Mouse (Mus musculus): ENCODE measurements around the gene Olfr1222. TPM values are rescaled to one million over a fixed set of nuclear protein-coding genes. Genes with fewer than 3 reads are reported as not detected.

Gene Olfr1222
- polyA plus RNA-seq (2012; rRNA removed): not detected in 2 replicates

DNA sequence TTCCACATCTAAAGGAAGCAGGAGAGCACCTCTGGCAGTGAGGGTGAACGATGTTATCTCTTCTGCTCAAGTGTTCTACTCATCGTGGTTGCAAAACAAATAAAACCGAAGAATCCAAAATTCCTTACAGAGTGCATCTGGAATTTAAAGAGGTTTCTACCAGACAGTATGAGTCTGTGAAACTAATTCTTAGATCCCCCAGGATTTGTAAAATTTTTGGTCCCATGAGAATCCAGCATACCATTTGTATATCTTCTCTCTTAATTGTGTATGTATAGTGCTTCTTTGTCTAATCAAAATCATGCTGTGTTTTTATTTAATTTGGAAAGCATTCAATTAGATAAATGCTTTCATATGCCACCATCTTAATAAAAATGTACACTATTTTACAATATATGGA lies at the start of gene Olfr1222:
Gene Olfr1222, minus strand, starts transcription at position 101 of the 400 bp plus-strand sequence.

DNA sequence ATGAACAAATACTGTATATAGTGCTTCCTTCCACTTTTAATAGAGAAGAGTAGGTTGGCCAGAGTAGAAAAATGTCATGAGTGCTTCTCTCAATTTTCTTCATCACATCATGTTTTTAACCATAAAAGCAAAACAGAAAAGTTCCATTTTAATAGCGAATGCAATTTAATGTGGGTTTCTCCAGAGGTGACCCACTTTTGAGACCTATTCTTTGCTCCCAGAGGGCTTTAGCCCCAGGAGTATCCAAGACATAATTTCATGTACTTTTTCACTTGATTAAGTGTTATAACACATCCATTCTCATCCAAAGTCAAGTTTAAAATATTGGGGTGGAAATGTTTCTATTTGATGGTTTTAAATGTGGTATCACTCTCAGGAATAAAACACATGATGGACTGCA lies 41.7 kb upstream of the Olfr1222 start, which contains the start of gene Olfr1225:
Gene Olfr1225, minus strand, starts transcription at position 101 of the 400 bp plus-strand sequence.

DNA sequence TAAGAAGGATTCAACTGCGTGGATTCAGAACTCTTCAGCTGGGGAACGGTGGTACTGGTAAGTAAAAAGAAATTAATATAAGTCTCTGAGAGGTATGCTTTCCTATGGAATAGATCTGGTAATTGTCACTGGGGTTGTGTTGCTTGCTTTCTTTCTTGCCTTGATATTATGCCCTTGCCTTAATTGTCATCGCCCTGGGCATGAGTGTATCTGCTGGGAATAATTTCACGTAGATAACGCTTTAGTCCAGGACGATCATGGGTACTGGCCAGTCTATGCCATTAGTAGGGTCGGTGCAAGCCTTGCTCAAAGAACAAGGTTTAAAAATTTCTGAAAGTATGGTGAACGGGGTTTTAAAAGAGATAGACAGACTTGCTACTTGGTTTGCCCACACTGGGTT lies 31.1 kb upstream of the Olfr1222 start, which contains the start of gene Olfr1224-ps1:
Gene Olfr1224-ps1, minus strand, starts transcription at position 101 of the 400 bp plus-strand sequence.

DNA sequence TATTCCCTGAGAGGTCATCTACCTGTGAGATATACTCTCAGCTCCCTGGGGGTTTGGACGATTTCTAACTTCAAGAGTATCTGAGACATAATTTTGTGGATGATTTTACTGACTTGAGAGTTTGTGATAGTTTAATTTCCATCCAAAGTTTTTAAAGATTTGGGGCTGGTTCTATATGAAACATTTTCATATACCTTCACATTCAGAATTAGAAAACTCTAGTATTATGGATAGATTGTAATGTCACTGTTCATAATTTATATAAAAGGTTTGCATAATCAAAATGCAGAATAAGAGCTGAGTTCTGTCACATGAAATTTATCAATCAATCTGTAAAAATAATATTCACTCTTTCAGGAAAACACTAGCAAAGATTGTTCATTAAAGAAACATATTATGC lies 18.6 kb upstream of the Olfr1222 start, which contains the start of gene Olfr1223:
Gene Olfr1223, minus strand, starts transcription at position 101 of the 400 bp plus-strand sequence.

DNA sequence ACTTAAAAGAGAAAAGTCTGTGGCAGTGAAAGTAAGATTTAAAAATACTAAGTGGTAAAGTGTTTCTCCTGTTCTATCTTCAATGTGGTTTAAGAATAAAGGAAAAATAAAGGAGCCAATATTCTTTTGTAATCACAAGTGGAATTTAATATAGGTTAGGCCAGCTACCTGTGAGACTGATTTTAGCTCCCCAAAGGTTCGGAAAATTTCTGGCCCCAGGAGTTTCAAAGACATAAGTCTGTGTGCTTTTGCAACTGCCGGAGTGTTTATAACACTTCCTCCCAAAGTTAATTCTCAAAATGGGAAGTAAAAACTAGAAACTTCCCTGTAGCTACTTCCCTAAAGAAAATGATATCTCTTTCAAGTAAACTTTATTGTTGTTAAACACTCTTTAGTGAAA lies 15.7 kb downstream of the Olfr1222 start, which contains the start of gene Olfr1221:
Gene Olfr1221, minus strand, starts transcription at position 101 of the 400 bp plus-strand sequence.

DNA sequence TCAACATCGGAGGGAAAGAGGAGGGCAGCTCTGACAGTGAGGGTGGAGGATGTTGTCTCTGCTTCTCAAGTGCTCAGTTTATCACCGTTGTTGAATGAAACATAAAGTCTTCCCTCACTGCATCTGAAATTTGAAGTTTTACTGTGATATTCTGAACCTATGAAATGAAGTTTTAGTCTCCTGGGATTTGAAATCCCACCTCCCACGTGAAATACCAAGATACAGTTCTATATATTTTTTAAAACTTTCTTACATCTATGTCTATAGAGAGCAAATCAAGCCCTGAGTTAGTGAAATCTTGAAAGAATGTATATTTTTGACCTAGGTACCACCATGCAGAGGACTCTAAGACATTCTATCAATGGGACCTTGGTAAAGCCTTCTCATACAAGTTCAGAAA lies 26.1 kb downstream of the Olfr1222 start, which contains the start of gene Olfr1220:
Gene Olfr1220, minus strand, starts transcription at position 101 of the 400 bp plus-strand sequence.

DNA sequence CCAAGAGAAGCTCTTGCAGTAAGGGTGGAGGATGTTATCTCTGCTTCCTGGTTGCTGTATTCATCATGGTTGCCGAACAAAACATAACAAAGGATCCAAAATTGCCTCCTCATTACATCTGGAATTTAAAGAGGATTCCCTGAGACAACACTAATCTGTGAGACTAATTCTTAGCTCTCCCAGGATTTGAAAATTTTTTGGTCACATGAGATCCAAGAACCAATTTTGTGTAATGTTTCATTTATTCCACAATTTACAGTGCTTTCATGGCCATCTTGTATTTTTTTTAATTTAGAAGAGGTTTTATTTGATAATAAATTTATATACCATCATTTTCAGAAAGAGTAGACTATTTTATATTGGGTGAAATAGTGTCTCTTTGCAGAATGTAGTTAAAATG lies 49.4 kb downstream of the Olfr1222 start, which contains the start of gene Olfr1219:
Gene Olfr1219, minus strand, starts transcription at position 101 of the 400 bp plus-strand sequence.

Other genes starting within 250 kb of the Olfr1222 start
- not detected in 2 replicates for gene Olfr1208, start 230.7 kb downstream of the Olfr1222 start, polyA plus RNA-seq (2012; rRNA removed)
- gene Olfr1209, start 217.9 kb downstream of the Olfr1222 start, polyA plus RNA-seq (2012; rRNA removed): not detected in 2 replicates
- gene Olfr1211, start 194.9 kb downstream of the Olfr1222 start, polyA plus RNA-seq (2012; rRNA removed): not detected in 2 replicates
- not detected in 2 replicates for gene Olfr1212, start 179.1 kb downstream of the Olfr1222 start, polyA plus RNA-seq (2012; rRNA removed)
- not detected in 2 replicates for gene Gm13762, start 152.8 kb downstream of the Olfr1222 start, polyA plus RNA-seq (2012; rRNA removed)
- not detected in 2 replicates for gene Olfr1214, start 140.4 kb downstream of the Olfr1222 start, polyA plus RNA-seq (2012; rRNA removed)
- not detected in 2 replicates for gene Olfr1215, start 126.1 kb downstream of the Olfr1222 start, polyA plus RNA-seq (2012; rRNA removed)
- not detected in 2 replicates for gene Olfr1216, start 114.7 kb downstream of the Olfr1222 start, polyA plus RNA-seq (2012; rRNA removed)
- gene Olfr1217, start 101.0 kb downstream of the Olfr1222 start, polyA plus RNA-seq (2012; rRNA removed): not detected in 2 replicates
- gene Olfr1218, start 71.9 kb downstream of the Olfr1222 start, polyA plus RNA-seq (2012; rRNA removed): not detected in 2 replicates
- not detected in 2 replicates for gene Olfr1219, start 49.5 kb downstream of the Olfr1222 start, polyA plus RNA-seq (2012; rRNA removed)
- not detected in 2 replicates for gene Olfr1220, start 26.2 kb downstream of the Olfr1222 start, polyA plus RNA-seq (2012; rRNA removed)
- not detected in 2 replicates for gene Olfr1221, start 15.8 kb downstream of the Olfr1222 start, polyA plus RNA-seq (2012; rRNA removed)
- gene Olfr1223, start 18.5 kb upstream of the Olfr1222 start, polyA plus RNA-seq (2012; rRNA removed): not detected in 2 replicates
- not detected in 2 replicates for gene Olfr1224-ps1, start 31.0 kb upstream of the Olfr1222 start, polyA plus RNA-seq (2012; rRNA removed)
- gene Olfr1225, start 41.6 kb upstream of the Olfr1222 start, polyA plus RNA-seq (2012; rRNA removed): not detected in 2 replicates
- not detected in 2 replicates for gene Olfr1226, start 67.0 kb upstream of the Olfr1222 start, polyA plus RNA-seq (2012; rRNA removed)
- gene Olfr1228, start 121.0 kb upstream of the Olfr1222 start, polyA plus RNA-seq (2012; rRNA removed): not detected in 2 replicates
- gene Olfr1229, start 155.0 kb upstream of the Olfr1222 start, polyA plus RNA-seq (2012; rRNA removed): not detected in 2 replicates
- gene Olfr1230, start 164.2 kb upstream of the Olfr1222 start, polyA plus RNA-seq (2012; rRNA removed): not detected in 2 replicates
- gene Olfr1231, start 174.0 kb upstream of the Olfr1222 start, polyA plus RNA-seq (2012; rRNA removed): not detected in 2 replicates
- gene Olfr1232, start 196.6 kb upstream of the Olfr1222 start, polyA plus RNA-seq (2012; rRNA removed): not detected in 2 replicates
- not detected in 2 replicates for gene Olfr1233, start 209.3 kb upstream of the Olfr1222 start, polyA plus RNA-seq (2012; rRNA removed)
- not detected in 2 replicates for gene Olfr1234, start 231.8 kb upstream of the Olfr1222 start, polyA plus RNA-seq (2012; rRNA removed)